22 mouse cellular contexts compared by ENCODE assay signal in the genomic region with DNA sequence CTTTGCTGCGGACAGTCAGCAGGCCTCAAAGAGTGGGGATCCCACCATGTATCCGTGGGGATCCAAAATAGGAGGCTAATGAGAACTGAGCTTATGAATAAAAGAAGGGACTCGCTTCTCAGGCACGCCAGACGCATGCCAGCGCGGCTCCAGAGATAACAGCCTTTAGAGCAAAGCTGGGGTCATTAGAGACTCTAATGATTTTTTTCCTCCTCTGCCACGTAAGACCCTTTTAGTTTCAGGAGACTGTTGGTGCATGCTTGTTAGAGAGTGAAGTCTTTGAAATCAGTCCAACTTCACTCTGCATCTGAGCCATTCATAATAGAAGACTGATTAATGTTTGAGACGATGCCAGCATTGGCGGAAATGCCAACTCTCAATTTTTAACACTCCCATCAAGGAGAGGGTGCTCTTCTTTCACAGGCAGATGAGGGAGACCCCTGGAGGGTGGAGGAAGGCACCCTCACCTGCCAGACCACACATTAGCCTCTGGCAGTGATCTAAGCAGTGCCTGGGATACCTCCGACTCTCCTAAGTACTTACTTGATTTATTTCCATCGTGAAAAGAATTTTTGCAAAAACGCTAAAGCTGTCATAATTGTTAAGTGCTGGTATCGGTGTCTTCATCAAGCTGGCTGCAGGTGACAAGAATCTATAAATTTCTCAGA.
DNase-seq lines count a peak whose midpoint lies in the region; ATAC-seq lines count a peak whose summit lies in the region.
"Had no signal": no experiment of that assay in that cellular context is flagged by ENCODE, and none has a peak within 500 bp of the region (broad histone marks: within the 10 kb centered on the region; RNA-seq: fewer than 3 reads in every experiment).

No protein-coding gene starts in this region.

- no peak overlapping the region for H3K9ac ChIP-seq in midbrain, embryonic 14.5 days (replicated peaks; ENCODE audit: low read length)
- H3K9ac ChIP-seq: limb, embryonic 15.5 days; liver, postnatal 0 days; neural tube, embryonic 12.5 days; stomach, embryonic 15.5 days had no signal

- peak overlapping the region; percentile 61 for H3K27ac ChIP-seq in midbrain, embryonic 14.5 days (replicated peaks; ENCODE audit: low read depth, low read length)
- H3K27ac ChIP-seq: heart, embryonic 10.5 days; limb, embryonic 15.5 days; neural tube, embryonic 12.5 days; stomach, embryonic 15.5 days had no signal

- WGBS in midbrain, embryonic 14.5 days: 49% methylated on average over 14 of the region's 14 CpGs

- no peaks in the 10 kb centered on the region for H3K27me3 ChIP-seq in midbrain, embryonic 14.5 days (ENCODE audit: control insufficient read depth, insufficient read depth, low read length)
- H3K27me3 ChIP-seq: limb, embryonic 15.5 days; neural tube, embryonic 12.5 days; stomach, embryonic 15.5 days had no signal

- ATAC-seq in midbrain, embryonic 14.5 days (ENCODE audit: low FRiP score, low TSS enrichment): peak; percentile 46; the same call in 1 of the 2 replicates
- ATAC-seq: activated CD4-positive, CD25-positive, alpha-beta regulatory T cell, adult 4 months; intestine, postnatal 0 days; liver, postnatal 0 days had no signal

- no peaks in the 10 kb centered on the region for H3K36me3 ChIP-seq in midbrain, embryonic 14.5 days (ENCODE audit: control insufficient read depth, insufficient read depth, low read length)
- H3K36me3 ChIP-seq: heart, embryonic 10.5 days; limb, embryonic 15.5 days; neural tube, embryonic 12.5 days; stomach, embryonic 15.5 days had no signal

- no peaks in the 10 kb centered on the region for H3K4me1 ChIP-seq in midbrain, embryonic 14.5 days (ENCODE audit: control insufficient read depth, insufficient read depth, low read length)
- H3K4me1 ChIP-seq: heart, embryonic 10.5 days; limb, embryonic 15.5 days; neural tube, embryonic 12.5 days; stomach, embryonic 15.5 days had no signal

- DNase-seq in cerebellum, postnatal 14 days: peak; percentile 15 to 23
- no peak for DNase-seq in cerebellum, adult 9-11 months
- DNase-seq in layer of hippocampus, postnatal 14 days (ENCODE audit: low spot score in 2 of 2): peak; percentile 28 to 62
- no peak for DNase-seq in layer of hippocampus, adult 11-12 months (ENCODE audit: low spot score)
- peak; percentile 27 for DNase-seq in brain, adult 2 months (ENCODE audit: low read depth, low spot score)
- peak; percentile 71 for DNase-seq in midbrain, embryonic 14.5 days
- no peak for DNase-seq in kidney, adult 11 months
- DNase-seq in heart, postnatal 36 days: no peak
- DNase-seq: adrenal gland, postnatal 36 days; cerebellum, adult 11 months; gastrocnemius, postnatal 25 days; heart, postnatal 4 days; kidney, postnatal 10 days; liver, postnatal 0 days; lung, postnatal 36 days; spleen, adult 18-20 months had no signal

- no peak overlapping the region for H3K4me3 ChIP-seq in midbrain, embryonic 14.5 days (replicated peaks; ENCODE audit: low read depth, low read length)
- H3K4me3 ChIP-seq: heart, embryonic 10.5 days; limb, embryonic 15.5 days; neural tube, embryonic 12.5 days; stomach, embryonic 15.5 days had no signal

- no peaks in the 10 kb centered on the region for H3K9me3 ChIP-seq in midbrain, embryonic 14.5 days (ENCODE audit: control insufficient read depth, low read length)
- H3K9me3 ChIP-seq: heart, embryonic 10.5 days; limb, embryonic 15.5 days; neural tube, embryonic 12.5 days; stomach, embryonic 15.5 days had no signal

- no peak overlapping the region for H3K4me2 ChIP-seq in midbrain, embryonic 14.5 days (ENCODE audit: low read length)
- H3K4me2 ChIP-seq: limb, embryonic 15.5 days; neural tube, embryonic 12.5 days; stomach, embryonic 15.5 days had no signal

- intact Hi-C loops in heart, postnatal 36 days (cut with DNase I): no loop called here

Comparison
In these comparisons a context has a peak if more than half of its experiments do, and no peak if none do; other contexts are left out.
1. DNase-seq: peak in cerebellum, postnatal 14 days (2 of 2), layer of hippocampus, postnatal 14 days (2 of 2), brain, adult 2 months (single experiment) and midbrain, embryonic 14.5 days (single experiment); none in cerebellum, adult 9-11 months (single experiment), layer of hippocampus, adult 11-12 months (single experiment), kidney, adult 11 months (single experiment) and heart, postnatal 36 days (0 of 2).